Mouse (Mus musculus) frontal cortex, adult (tissue): Measurements from ENCODE around the gene Atp2a3.

Experiments
- ATAC-seq: cut with Nextera tagmentation; 2 replicates; pipeline ENCODE4 v1.9.2; 2017; ENCODE audit warnings: mild to moderate bottlenecking, moderate library complexity, mixed read lengths; ENCODE audit not compliant: low TSS enrichment

Gene Atp2a3

GRCm38 (mm10) chr11:73036077-73036476 lies 75.1 kb downstream of the Atp2a3 start:
- no peak for ATAC-seq

DNA sequence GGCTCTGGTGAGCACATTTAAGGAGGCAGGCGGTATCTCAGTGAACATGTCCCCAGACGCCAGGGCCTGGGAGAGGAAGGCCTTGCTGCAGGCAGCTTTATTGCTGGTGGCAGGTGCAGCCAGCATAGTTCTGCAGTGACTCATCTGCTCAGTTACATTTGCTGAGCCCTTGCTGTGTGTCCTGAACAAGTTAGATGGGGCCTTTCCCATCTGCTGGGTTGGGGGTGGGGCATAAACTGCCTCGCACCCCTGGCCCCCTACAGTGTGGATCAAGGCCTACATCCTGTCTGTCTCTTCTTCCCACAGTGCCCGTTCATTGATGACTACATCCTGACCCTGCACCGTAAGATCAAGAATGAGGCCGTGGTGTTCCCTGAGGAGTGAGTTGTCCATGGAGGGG lies 75.9 kb downstream of the Atp2a3 start:
- no peak; the same call in 1 of the 2 replicates for ATAC-seq

DNA sequence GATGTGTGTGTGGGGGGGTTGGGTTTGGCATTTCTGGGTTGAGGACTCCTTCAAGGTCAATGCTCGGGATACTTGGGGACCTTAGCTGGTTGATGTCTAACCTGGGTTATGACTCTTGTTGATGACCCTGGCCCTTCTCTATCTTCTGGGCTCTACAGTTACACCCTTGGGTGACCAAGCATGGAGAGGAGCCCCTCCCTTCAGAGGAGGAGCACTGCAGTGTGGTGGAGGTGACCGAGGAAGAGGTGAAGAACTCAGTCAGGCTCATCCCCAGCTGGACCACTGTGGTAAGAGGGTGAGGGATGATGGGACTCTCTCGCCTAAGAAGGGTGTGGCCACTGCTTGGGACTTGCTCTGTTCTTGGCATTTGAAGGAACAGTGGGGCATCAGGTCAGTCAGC lies 76.7 kb downstream of the Atp2a3 start:
- no peak for ATAC-seq

DNA sequence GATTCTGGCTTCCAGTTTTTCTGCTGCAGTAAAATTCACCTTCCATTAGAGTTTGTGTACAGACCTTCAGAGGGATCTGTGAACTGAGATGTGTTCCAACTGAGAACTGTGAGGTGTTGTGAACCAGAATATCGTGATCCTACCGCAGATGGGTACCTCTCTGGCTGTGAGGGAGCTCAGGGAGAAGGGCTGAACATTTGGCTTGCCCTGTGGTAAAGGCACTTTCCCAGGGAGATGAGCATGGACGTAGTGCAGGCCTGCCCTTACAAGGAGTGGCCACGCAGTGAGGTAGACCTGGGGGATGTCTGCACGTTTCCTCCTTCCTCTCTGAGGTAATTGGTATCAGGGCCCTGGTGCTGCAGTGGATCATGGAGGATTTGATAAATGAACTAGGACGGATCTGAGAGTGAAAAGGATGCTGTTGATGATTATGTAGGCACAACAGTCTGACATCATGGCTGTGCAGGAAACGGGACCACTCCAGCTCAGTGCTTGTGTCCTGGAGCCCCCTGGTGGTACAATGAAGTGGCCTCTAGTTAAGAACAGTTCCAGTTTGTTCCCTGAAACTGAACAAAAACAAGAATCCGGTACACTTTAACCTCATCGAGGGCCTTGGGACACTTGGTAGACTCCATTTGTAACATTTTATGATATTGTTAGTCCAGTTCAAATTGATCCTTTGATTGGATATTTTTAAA lies 78.3 kb downstream of the Atp2a3 start:
- peak; percentile 62; the same call in 1 of the 2 replicates for ATAC-seq
